In genomic region chr2:102384057-102384456, GRCm38 (mm10) we compare ENCODE assay signal across 12 mouse cellular contexts. TPM values are rescaled to one million over a fixed set of nuclear protein-coding genes. Genes with fewer than 3 reads are reported as not detected.
DNase-seq lines count a peak whose midpoint lies in the region; ATAC-seq lines count a peak whose summit lies in the region.
"Had no signal": no experiment of that assay in that cellular context is flagged by ENCODE, and none has a peak within 500 bp of the region (broad histone marks: within the 10 kb centered on the region; RNA-seq: fewer than 3 reads in every experiment).

No protein-coding gene starts in this region.

- H3K27ac ChIP-seq in hindbrain, embryonic 13.5 days, result 0 out of 2 replicates have a peak overlapping the region, but pooled peaks have one; percentile 61
- no peak overlapping the region for H3K27ac ChIP-seq in hindbrain, embryonic 11.5 days (ENCODE audit: low read depth, low read length)
- peak overlapping the region; percentile 30; the same call in 1 of the 2 replicates for H3K27ac ChIP-seq in midbrain, embryonic 12.5 days (replicated peaks)
- no peak overlapping the region for H3K27ac ChIP-seq in midbrain, embryonic 11.5 days (ENCODE audit: low read depth, low read length)
- H3K27ac ChIP-seq: liver, embryonic 15.5 days had no signal

- H3K36me3 ChIP-seq in hindbrain, embryonic 13.5 days, result peaks cover 6% of the 10 kb centered on the region; the same call in 1 of the 2 replicates
- H3K36me3 ChIP-seq in hindbrain, embryonic 11.5 days (ENCODE audit: control insufficient read depth, insufficient read depth, low read length), result no peaks in the 10 kb centered on the region
- no peaks in the 10 kb centered on the region for H3K36me3 ChIP-seq in midbrain, embryonic 12.5 days
- H3K36me3 ChIP-seq in midbrain, embryonic 11.5 days (ENCODE audit: control insufficient read depth, insufficient read depth, low read length), result no peaks in the 10 kb centered on the region

- WGBS in hindbrain, embryonic 13.5 days, result 50% methylated on average over 2 of the region's 2 CpGs
- WGBS in hindbrain, embryonic 11.5 days, result 44% methylated on average over 2 of the region's 2 CpGs
- 49% methylated on average over 2 of the region's 2 CpGs for WGBS in midbrain, embryonic 12.5 days
- WGBS in midbrain, embryonic 11.5 days, result 51% methylated on average over 2 of the region's 2 CpGs

- no peak overlapping the region for H3K9ac ChIP-seq in hindbrain, embryonic 13.5 days
- no peak overlapping the region for H3K9ac ChIP-seq in hindbrain, embryonic 11.5 days (ENCODE audit: low read depth, low read length)
- H3K9ac ChIP-seq in midbrain, embryonic 12.5 days (replicated peaks), result no peak overlapping the region
- no peak overlapping the region for H3K9ac ChIP-seq in midbrain, embryonic 11.5 days (ENCODE audit: low read length)
- H3K9ac ChIP-seq: forebrain, embryonic 15.5 days; liver, embryonic 15.5 days had no signal

- peaks cover 19% of the 10 kb centered on the region for H3K4me1 ChIP-seq in hindbrain, embryonic 13.5 days (replicated peaks)
- H3K4me1 ChIP-seq in hindbrain, embryonic 11.5 days (replicated peaks; ENCODE audit: control insufficient read depth, insufficient read depth, low read length), result no peaks in the 10 kb centered on the region
- H3K4me1 ChIP-seq in midbrain, embryonic 12.5 days, result peaks cover 17% of the 10 kb centered on the region
- H3K4me1 ChIP-seq in midbrain, embryonic 11.5 days (ENCODE audit: control insufficient read depth, insufficient read depth, low read length), result peaks cover 6% of the 10 kb centered on the region; the same call in 1 of the 2 replicates

- no peak for ATAC-seq in hindbrain, embryonic 13.5 days (ENCODE audit: low FRiP score)
- ATAC-seq in hindbrain, embryonic 11.5 days (ENCODE audit: low FRiP score), result no peak
- ATAC-seq in midbrain, embryonic 12.5 days (ENCODE audit: low FRiP score, low read depth), result no peak
- ATAC-seq in midbrain, embryonic 11.5 days (ENCODE audit: low FRiP score), result no peak
- peak; percentile 53; the same call in 1 of the 2 replicates for ATAC-seq in erythroid progenitor cell, adult 5-6 weeks (replicated peaks; ENCODE audit: low FRiP score, poor library complexity, severe bottlenecking)
- ATAC-seq in neutrophil, adult 5-6 weeks (ENCODE audit: extremely low read depth, insufficient number of reproducible peaks, low FRiP score, poor library complexity, severe bottlenecking), result 0 out of 2 replicates have a peak, but pooled peaks have one; percentile 19
- ATAC-seq: forebrain, embryonic 15.5 days had no signal

- no peak overlapping the region for H3K4me3 ChIP-seq in hindbrain, embryonic 13.5 days
- H3K4me3 ChIP-seq in hindbrain, embryonic 11.5 days (ENCODE audit: low read depth, low read length), result no peak overlapping the region
- H3K4me3 ChIP-seq in midbrain, embryonic 12.5 days, result no peak overlapping the region
- H3K4me3 ChIP-seq in midbrain, embryonic 11.5 days (ENCODE audit: low read depth, low read length), result no peak overlapping the region
- H3K4me3 ChIP-seq: forebrain, embryonic 15.5 days; liver, embryonic 15.5 days had no signal

- no peak overlapping the region for H3K4me2 ChIP-seq in hindbrain, embryonic 13.5 days
- no peak overlapping the region for H3K4me2 ChIP-seq in hindbrain, embryonic 11.5 days (replicated peaks; ENCODE audit: low read depth, low read length)
- H3K4me2 ChIP-seq in midbrain, embryonic 12.5 days (replicated peaks), result no peak overlapping the region
- H3K4me2 ChIP-seq in midbrain, embryonic 11.5 days, result no peak overlapping the region
- H3K4me2 ChIP-seq: forebrain, embryonic 15.5 days; liver, embryonic 15.5 days had no signal

- H3K27me3 ChIP-seq in hindbrain, embryonic 13.5 days, result no peaks in the 10 kb centered on the region
- no peaks in the 10 kb centered on the region for H3K27me3 ChIP-seq in hindbrain, embryonic 11.5 days (ENCODE audit: control insufficient read depth, insufficient read depth, low read length)
- H3K27me3 ChIP-seq in midbrain, embryonic 12.5 days, result no peaks in the 10 kb centered on the region
- H3K27me3 ChIP-seq in midbrain, embryonic 11.5 days (ENCODE audit: control insufficient read depth, insufficient read depth, low read length), result no peaks in the 10 kb centered on the region
- H3K27me3 ChIP-seq: forebrain, embryonic 15.5 days; liver, embryonic 15.5 days had no signal

- H3K9me3 ChIP-seq in hindbrain, embryonic 13.5 days, result no peaks in the 10 kb centered on the region
- H3K9me3 ChIP-seq in hindbrain, embryonic 11.5 days (ENCODE audit: control insufficient read depth, low read length), result no peaks in the 10 kb centered on the region
- H3K9me3 ChIP-seq in midbrain, embryonic 12.5 days, result no peaks in the 10 kb centered on the region
- H3K9me3 ChIP-seq in midbrain, embryonic 11.5 days (ENCODE audit: control insufficient read depth, low read length), result no peaks in the 10 kb centered on the region
- H3K9me3 ChIP-seq: forebrain, embryonic 15.5 days; liver, embryonic 15.5 days had no signal

- DNase-seq in hindbrain, embryonic 11.5 days (ENCODE audit: low spot score), result no peak
- DNase-seq in midbrain, embryonic 11.5 days (ENCODE audit: low spot score, missing footprints), result no peak
- no peak for DNase-seq in c-Kit-positive CD71-positive TER-119-positive erythroid progenitor cells, embryonic 14.5 days (ENCODE audit: low spot score)
- no peak for DNase-seq in adrenal gland, postnatal 10 days
- DNase-seq: cerebellum, postnatal 10 days; thymus, adult 18-20 months had no signal

RNA-seq across cellular contexts. Expression of gene Trim44, which starts 23.6 kb away (rescaled TPM):
- 44.2 and 47.7 TPM in 2 replicates for polyA plus RNA-seq in hindbrain, embryonic 13.5 days (2015; fragmentation: Nextera tagmentation; extraction: Ambion mirVana)
- 44.3 and 44.6 TPM in 2 replicates for polyA plus RNA-seq in hindbrain, embryonic 11.5 days (2014; fragmentation: Nextera tagmentation; extraction: Ambion mirVana)
- polyA plus RNA-seq in midbrain, embryonic 12.5 days (2016; fragmentation: Nextera tagmentation; extraction: Ambion mirVana), result 59.0 and 78.8 TPM in 2 replicates
- polyA plus RNA-seq in midbrain, embryonic 11.5 days (2014; fragmentation: Nextera tagmentation; extraction: Ambion mirVana), result 40.7 and 44.4 TPM in 2 replicates
- total RNA-seq in erythroid progenitor cell, adult 5-6 weeks (2015; ENCODE audit: low replicate concordance), result 25.2 and 26.3 TPM in 2 replicates
- total RNA-seq in erythroid progenitor cell, adult 5-6 weeks (2017; ENCODE audit: low replicate concordance), result 21.8 and 23.6 TPM in 2 replicates
- 41.7 and 42.7 TPM in 2 replicates for total RNA-seq in neutrophil, adult 5-6 weeks (2017)
- total RNA-seq in adrenal gland, postnatal 10 days (2021), result 10 to 100 TPM; 58.0 to 64.2 TPM

Comparison
In these comparisons a context has a peak if more than half of its experiments do, and no peak if none do; other contexts are left out.
1. H3K27ac ChIP-seq: peak in hindbrain, embryonic 13.5 days (single experiment) and midbrain, embryonic 12.5 days (single experiment); none in hindbrain, embryonic 11.5 days (single experiment) and midbrain, embryonic 11.5 days (single experiment).
2. ATAC-seq: peak in erythroid progenitor cell, adult 5-6 weeks (single experiment) and neutrophil, adult 5-6 weeks (single experiment); none in hindbrain, embryonic 13.5 days (single experiment), hindbrain, embryonic 11.5 days (single experiment), midbrain, embryonic 12.5 days (single experiment) and midbrain, embryonic 11.5 days (single experiment).